Mouse (Mus musculus) megakaryocyte, embryonic 14.5 days (primary cell): Measurements from ENCODE around the gene St7.

Experiments used
- FLI1 ChIP-seq: IDR thresholded peaks from 2 replicates; pipeline ENCODE4 v1.6.1; 2012; ENCODE audit warnings: low read length, inconsistent platforms, mixed read lengths
- GATA1 ChIP-seq: IDR thresholded peaks from 3 replicates; pipeline ENCODE4 v1.6.1; 2012; ENCODE audit warnings: mixed read lengths, low read length, inconsistent platforms, borderline replicate concordance

- TF ChIP-seq FLI1 (no peak), GATA1 (no peak)
Observed at GRCm38 (mm10) chr6:17730122-17730521, 37.4 kb downstream of the St7 start.
